Mouse (Mus musculus) gastrocnemius, postnatal 36 days (tissue): ENCODE measurements around the gene Rassf9. TPM values are rescaled to one million over a fixed set of nuclear protein-coding genes. Genes with fewer than 3 reads are reported as not detected.

Experiments used
- DNase-seq, 2 experiments: peaks; one replicate each; pipeline ENCODE4 v3.0.0; 2022
- intact Hi-C: fragments of 180-260 bp; cut with DNase I; formaldehyde crosslinking; loops from one replicate; pipeline ENCODE4 v1.15.1; 2025
- long read RNA-seq, 2 experiments: library from polyadenylated mRNA; stranded (forward); transcript quantifications; one replicate each; pipeline ENCODE4 v2.0.0; 2021
- total RNA-seq, 2 experiments: library from RNA; stranded (reverse); gene quantifications; 2 replicates each; pipeline ENCODE4 v1.2.3; 2021

The Rassf9 gene
- total RNA-seq, result 1 to 10 TPM; 2.0 to 2.8 TPM
- long read RNA-seq, experiment 1, result 0 reads
- long read RNA-seq, experiment 2, result 0 reads

DNA sequence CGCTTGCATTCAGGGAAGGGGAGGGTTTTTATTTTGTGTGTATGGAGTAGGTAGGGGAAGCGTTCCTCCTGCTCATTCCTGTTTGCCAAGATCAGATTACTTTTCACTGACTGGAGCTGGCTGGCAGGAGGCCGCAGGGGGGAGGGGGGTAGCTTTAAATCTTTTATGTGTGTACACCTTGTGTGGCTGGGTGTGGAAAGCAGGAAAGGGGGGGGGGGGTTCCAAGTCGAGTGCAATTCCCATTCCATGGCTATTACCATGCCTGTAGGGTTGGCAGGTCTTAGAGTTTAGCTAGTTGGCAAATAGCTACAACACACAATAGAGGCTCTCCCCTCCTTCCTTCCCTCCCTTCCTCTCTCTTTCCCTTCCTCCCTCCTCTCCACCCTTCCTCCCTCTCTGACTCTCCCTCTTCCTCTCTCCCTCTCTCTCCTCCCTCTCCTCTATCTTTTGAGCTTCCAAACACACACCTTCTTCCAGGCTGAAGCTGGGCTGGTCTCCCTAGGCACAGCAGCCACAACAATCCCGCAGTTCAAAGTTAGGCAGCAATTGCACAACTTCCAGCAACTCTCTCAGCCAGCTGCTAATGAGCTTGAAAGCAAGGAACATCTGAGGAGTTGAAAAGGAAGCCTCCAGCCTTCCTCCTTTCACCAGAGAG is at the start of gene Rassf9:
Gene Rassf9 (plus strand): TSS at position 416 of the 655 bp plus-strand sequence.
- intact Hi-C loops, result no loop called here
- DNase-seq, result peak in 1 of 2 experiments; percentile 18

DNA sequence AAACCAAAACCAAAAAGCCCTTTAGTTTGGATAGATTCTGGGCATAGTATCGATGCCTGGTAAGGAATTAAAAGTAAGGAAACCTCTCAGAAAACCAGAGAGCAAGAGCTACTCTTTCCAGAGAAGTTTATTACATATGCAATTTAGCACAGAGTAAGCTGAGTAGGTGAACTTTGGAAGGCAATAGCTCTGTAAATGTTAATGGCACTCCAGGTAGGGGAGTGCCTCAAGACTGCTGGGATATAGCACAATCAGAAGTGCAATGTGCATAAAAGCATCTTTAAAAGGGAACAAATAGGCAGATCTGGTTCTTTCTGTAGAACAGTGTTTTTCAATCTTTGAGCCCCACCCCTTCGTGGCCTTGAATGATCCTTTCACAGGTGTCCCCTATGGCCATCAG is 42.6 kb upstream of the Rassf9 start:
- no peak for DNase-seq
- intact Hi-C loops, result no loop called here

DNA sequence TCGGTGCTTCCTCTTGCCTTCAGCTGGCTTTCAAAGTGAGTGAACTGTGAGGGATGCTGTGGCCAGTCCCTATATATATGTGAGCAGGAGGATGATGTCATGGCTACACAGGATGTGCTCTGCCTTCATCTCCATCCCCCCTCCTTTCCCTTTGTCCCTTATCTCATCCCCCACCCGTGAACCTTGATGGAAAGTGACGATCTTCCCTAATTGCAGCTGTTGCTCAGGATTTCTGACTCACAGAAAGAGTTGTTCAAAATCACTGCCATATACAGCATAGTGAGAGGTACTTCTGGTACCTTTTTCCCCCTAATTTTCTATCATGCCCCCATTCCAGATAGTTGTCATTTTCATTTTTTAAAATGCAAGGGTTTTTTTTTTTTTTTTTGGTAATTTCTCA is 21.6 kb upstream of the Rassf9 start, which contains the start of gene Nts:
Gene Nts (minus strand): TSS at position 101 of the 400 bp plus-strand sequence.
- no peak for DNase-seq
- intact Hi-C loops, result loop anchor here (10.0 kb wide), 1 partner anchor 334 kb away; no protein-coding TSS in a partner anchor

DNA sequence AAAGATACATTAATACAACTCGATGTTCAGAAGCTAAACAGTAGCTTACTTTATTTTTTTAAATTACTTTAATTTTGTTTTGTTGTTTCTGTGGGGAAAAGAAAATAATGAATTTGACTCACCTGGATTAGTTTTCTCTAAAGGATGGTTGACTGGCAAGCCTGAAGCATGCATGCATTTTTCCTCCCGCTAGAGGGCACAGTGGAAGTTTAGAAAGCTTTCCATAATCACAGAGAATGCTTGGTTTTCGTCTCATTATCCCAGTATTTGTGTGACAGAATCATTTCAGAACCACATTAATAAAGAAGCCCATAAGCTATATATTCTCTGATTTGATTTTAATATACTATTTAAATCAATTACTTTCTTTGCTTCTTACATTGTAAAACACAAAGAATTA is 20.2 kb upstream of the Rassf9 start:
- intact Hi-C loops, result loop anchor here (10.0 kb wide), 1 partner anchor 333 kb away; no protein-coding TSS in a partner anchor
- no peak for DNase-seq

DNA sequence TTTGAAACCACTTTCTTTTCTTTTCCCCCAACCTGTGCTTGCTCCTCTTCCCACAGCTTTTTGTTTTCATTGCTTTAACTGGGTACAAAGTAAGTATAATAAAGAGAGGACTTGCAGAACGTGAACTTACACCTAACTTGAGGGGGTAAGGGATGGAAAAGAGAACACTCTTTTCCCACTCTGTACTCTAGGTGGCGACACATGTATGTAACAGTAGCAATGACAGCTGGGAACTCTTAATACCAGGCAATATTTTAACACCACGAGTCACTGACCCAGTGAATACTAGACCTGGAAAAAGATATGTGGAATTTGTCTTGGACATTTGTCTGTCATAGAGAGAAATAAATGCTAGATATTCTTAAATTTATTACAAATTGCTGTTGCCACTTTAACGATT is 13.3 kb upstream of the Rassf9 start:
- intact Hi-C loops, result loop anchor here (5.0 to 10.0 kb wide), 2 partner anchors 234 to 326 kb away; no protein-coding TSS in a partner anchor
- DNase-seq, result no peak

DNA sequence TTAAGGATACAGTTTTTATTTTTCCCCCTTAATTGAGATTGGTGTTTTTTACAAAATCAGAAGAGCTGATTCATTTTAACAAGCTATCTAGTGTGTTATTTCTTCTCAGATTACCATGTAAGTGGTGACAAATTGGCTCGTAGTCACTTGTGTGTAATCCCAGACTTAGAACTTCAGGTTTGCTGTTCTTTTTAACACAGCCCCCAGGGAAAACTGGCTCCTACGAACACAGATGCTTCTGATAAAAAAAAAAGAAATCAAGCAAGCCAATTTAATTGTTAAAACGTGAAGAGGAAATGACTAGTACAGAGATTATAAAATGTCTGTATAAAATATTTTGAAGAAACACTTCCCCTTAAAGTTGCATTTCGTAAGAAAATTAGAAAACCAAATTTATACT is 4.6 kb upstream of the Rassf9 start:
- no peak for DNase-seq
- intact Hi-C loops, result no loop called here

DNA sequence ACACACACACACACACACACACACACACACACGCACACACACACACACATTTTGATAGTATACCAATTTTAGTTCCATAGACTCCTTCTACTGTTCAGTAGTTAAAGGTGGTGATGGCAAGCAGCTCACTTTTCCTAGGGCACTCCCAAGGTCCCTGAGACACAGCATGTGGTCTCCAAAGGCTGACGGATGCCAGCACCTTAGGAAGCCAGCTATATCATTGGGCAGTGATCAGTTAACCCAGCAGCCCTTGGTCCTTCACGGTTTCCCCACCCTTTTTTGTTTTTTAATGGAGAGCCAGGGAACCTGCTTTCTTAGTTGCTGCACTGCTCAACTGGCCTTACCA is 588 bp upstream of the Rassf9 start:
- DNase-seq, result no peak
- intact Hi-C loops, result no loop called here

DNA sequence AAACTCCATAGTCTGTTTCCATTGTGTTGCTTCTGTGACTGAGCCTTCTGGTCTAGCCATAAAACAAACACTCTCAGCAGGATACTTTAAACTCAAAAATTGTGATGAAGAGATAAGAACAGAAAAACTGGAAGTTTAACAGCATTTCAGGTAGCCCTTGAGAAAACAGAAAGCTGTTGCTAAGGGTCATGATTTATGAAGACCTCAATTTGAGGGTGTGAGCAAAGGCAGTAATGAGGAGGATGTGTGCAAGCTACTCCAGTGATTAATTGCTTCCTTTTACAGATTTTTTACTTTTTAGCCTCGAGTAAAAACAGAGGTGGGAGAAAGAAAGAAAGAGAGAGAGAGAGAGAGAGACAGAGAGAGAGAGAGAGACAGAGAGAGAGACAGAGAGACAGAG is 2.1 kb downstream of the Rassf9 start:
- intact Hi-C loops, result no loop called here
- no peak for DNase-seq

DNA sequence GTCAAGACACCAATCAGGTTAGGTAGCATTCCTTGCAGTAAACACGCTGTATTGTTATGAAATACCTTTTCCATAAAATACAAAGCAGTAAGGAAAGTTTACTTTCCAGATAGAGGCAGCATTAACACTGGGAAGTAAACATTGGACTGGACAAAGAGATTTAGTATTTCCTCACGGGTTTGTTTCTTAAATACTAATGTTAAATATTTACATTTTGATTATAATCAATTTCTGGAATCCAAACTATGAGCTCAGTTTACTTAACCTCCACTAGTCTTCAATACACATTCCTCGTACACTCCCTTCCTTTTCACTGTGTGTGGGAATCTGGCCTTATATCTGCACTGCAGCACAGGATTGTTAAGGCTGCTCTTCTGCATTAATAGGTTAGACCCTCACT is 15.9 kb downstream of the Rassf9 start:
- intact Hi-C loops, result no loop called here

DNA sequence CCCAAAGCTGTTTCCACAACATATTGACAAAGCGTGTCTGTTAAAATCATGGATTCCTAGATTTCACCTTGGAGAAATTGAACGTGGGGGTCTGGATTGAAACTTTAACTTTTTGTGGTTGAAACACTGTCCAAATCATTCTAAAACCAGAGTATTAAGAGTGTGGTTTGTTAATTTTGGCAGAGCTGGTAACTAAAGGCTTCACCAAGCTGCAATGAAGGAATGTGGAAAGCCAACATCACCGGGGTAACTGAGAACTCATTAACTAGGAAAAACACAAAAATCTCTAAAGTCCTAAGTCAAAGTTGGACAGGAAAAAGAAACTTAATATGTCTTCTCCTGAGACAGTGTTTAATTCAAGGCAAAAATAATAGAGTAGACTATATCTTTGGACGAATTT is 41.9 kb downstream of the Rassf9 start:
- intact Hi-C loops, result no loop called here
- no peak for DNase-seq

More for the DNA sequence above, 15.9 kb downstream of the Rassf9 start:
- DNase-seq, result no peak

DNA sequence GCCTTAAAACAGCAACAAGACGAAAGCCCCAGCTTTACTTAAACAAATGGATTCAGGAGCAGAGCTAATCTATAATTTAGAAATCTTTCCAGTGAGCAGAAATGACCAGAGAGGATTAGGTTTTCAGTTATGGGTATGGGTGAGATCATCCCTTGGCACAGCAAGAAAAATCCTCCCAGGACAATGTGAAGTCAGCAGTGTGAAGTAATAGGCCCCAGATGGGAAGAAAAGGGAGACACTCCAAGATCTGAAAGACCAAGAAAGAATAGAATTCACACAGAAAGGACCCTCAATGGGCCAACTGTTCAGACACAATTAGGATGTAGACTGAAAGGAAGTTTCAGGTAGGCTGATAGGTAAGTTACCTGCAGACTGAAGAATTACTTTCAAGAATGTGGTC is 50.5 kb downstream of the Rassf9 start:
- DNase-seq, result no peak
- intact Hi-C loops, result no loop called here

DNA sequence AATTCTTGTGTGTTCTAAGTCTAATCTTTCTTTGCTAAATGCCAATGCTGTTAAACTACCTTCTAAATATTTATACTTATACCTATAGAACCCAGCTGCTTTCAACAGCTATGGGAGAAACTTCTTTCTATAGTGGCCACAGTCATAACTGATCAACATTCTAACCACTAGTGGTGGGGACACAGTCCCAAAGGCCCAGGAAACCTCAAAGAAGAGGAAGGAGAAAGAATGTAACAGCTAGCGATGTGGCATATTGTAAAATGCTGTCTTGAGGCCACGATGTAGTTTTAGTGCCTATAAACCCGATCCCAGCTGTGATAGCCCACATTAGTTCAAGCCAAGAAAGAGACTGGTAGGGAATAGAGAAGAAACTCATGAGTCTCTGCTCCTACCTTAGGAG is 65.9 kb downstream of the Rassf9 start:
- no peak for DNase-seq
- intact Hi-C loops, result no loop called here

DNA sequence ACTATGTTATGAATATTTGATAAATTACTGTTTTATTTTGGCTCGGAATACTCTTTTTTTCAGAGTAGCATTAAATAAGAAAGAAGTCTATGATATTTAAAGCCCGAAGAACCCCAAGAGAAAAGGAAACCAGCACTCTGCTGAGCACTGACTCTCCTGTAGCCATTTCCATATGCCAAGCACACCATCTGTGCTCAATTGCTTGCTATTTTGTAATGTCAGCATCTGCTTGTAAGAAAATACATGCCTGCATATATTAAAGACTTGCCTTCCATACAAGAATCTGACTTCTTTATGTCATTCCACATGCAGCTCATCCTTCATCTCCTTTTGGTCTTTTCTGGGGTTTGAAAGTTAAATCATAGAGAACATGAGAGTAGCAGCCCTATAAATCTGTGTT is 82.3 kb downstream of the Rassf9 start:
- no peak for DNase-seq
- intact Hi-C loops, result no loop called here

Other genes with a start within 250 kb of the Rassf9 start
- gene Nts, start 21.7 kb upstream of the Rassf9 start, total RNA-seq, result not detected